Comparison of ENCODE assay signal across 10 mouse cellular contexts in genomic region chr9:57129641-57130040, GRCm38 (mm10). TPM values are rescaled to one million over a fixed set of nuclear protein-coding genes. Genes with fewer than 3 reads are reported as not detected.
DNase-seq lines count a peak whose midpoint lies in the region; ATAC-seq and TF ChIP-seq lines count a peak whose summit lies in the region.
"Had no signal": no experiment of that assay in that cellular context is flagged by ENCODE, and none has a peak within 500 bp of the region (broad histone marks: within the 10 kb centered on the region; RNA-seq: fewer than 3 reads in every experiment).

No protein-coding gene starts in this region.

- intact Hi-C loops in left cerebral cortex, postnatal 36 days (cut with DNase I): loop anchor here (2.0 to 5.0 kb wide), 3 partner anchors 135 to 239 kb away; partner anchors contain the start of gene Ptpn9

- H3K4me1 ChIP-seq in heart, embryonic 15.5 days (replicated peaks): peaks cover 16% of the 10 kb centered on the region
- no peaks in the 10 kb centered on the region for H3K4me1 ChIP-seq in cortical plate, adult 2 months (ENCODE audit: control insufficient read depth, insufficient read depth, low read length)
- H3K4me1 ChIP-seq in hindbrain, embryonic 16.5 days (ENCODE audit: control insufficient read depth, insufficient read depth, low read depth, low read length): peaks cover 12% of the 10 kb centered on the region
- H3K4me1 ChIP-seq in midbrain, embryonic 14.5 days (ENCODE audit: control insufficient read depth, insufficient read depth, low read length): peaks cover 12% of the 10 kb centered on the region

- H3K9me3 ChIP-seq in heart, embryonic 15.5 days (replicated peaks): no peaks in the 10 kb centered on the region
- no peaks in the 10 kb centered on the region for H3K9me3 ChIP-seq in hindbrain, embryonic 16.5 days (ENCODE audit: control insufficient read depth, low read length)
- H3K9me3 ChIP-seq in midbrain, embryonic 14.5 days (ENCODE audit: control insufficient read depth, low read length): no peaks in the 10 kb centered on the region

- no peaks in the 10 kb centered on the region for H3K27me3 ChIP-seq in heart, embryonic 15.5 days
- H3K27me3 ChIP-seq in hindbrain, embryonic 16.5 days (replicated peaks; ENCODE audit: control insufficient read depth, insufficient read depth, low read length): no peaks in the 10 kb centered on the region
- H3K27me3 ChIP-seq in midbrain, embryonic 14.5 days (ENCODE audit: control insufficient read depth, insufficient read depth, low read length): no peaks in the 10 kb centered on the region

- peaks cover 37% of the 10 kb centered on the region for H3K36me3 ChIP-seq in heart, embryonic 15.5 days
- peaks cover 18% of the 10 kb centered on the region for H3K36me3 ChIP-seq in hindbrain, embryonic 16.5 days (ENCODE audit: control insufficient read depth, insufficient read depth, low read length)
- H3K36me3 ChIP-seq in midbrain, embryonic 14.5 days (ENCODE audit: control insufficient read depth, insufficient read depth, low read length): peaks cover 50% of the 10 kb centered on the region

- H3K4me2 ChIP-seq in heart, embryonic 15.5 days: peak overlapping the region; percentile 85
- H3K4me2 ChIP-seq in hindbrain, embryonic 16.5 days (ENCODE audit: low read length): peak overlapping the region; percentile 54
- peak overlapping the region; percentile 92 for H3K4me2 ChIP-seq in midbrain, embryonic 14.5 days (ENCODE audit: low read length)

- peak overlapping the region; percentile 74 for H3K4me3 ChIP-seq in heart, embryonic 15.5 days
- peak overlapping the region; percentile 73; the same call in 1 of the 2 replicates for H3K4me3 ChIP-seq in cortical plate, adult 2 months (ENCODE audit: insufficient read depth, low read length)
- no peak overlapping the region for H3K4me3 ChIP-seq in hindbrain, embryonic 16.5 days (ENCODE audit: low read length)
- peak overlapping the region; percentile 84; the same call in 1 of the 2 replicates for H3K4me3 ChIP-seq in midbrain, embryonic 14.5 days (replicated peaks; ENCODE audit: low read depth, low read length)

- no peak for ATAC-seq in heart, embryonic 15.5 days (replicated peaks; ENCODE audit: insufficient number of reproducible peaks, insufficient read depth, low FRiP score, low read depth)
- ATAC-seq in hindbrain, embryonic 16.5 days: no peak
- no peak for ATAC-seq in midbrain, embryonic 14.5 days (ENCODE audit: low FRiP score, low TSS enrichment)

- no peak for DNase-seq in heart, postnatal 4 days
- DNase-seq in midbrain, embryonic 14.5 days: no peak
- no peak for DNase-seq in left cerebral cortex, postnatal 36 days (ENCODE audit: low spot score in 2 of 2)
- DNase-seq in T-cell, adult 2 months (ENCODE audit: low spot score): no peak
- no peak for DNase-seq in right cerebral cortex, postnatal 4 days
- DNase-seq: cerebellum, postnatal 25 days; layer of hippocampus, postnatal 36 days had no signal

- TF ChIP-seq CTCF in cortical plate, adult 2 months (IDR thresholded peaks at IDR 0.05; ENCODE audit: extremely low read depth, insufficient read depth, low read length): no peak

- no peak for TF ChIP-seq POLR2A in cortical plate, adult 2 months (IDR thresholded peaks at IDR 0.05; ENCODE audit: extremely low read depth, insufficient read depth, low read length)

- H3K27ac ChIP-seq in heart, embryonic 15.5 days: no peak overlapping the region
- H3K27ac ChIP-seq in cortical plate, adult 2 months (ENCODE audit: insufficient read depth, low read length): no peak overlapping the region
- no peak overlapping the region for H3K27ac ChIP-seq in hindbrain, embryonic 16.5 days (ENCODE audit: low read depth, low read length)
- H3K27ac ChIP-seq in midbrain, embryonic 14.5 days (replicated peaks; ENCODE audit: low read depth, low read length): no peak overlapping the region

- peak overlapping the region; percentile 79; the same call in 1 of the 2 replicates for H3K9ac ChIP-seq in heart, embryonic 15.5 days
- H3K9ac ChIP-seq in hindbrain, embryonic 16.5 days (ENCODE audit: low read depth, low read length): no peak overlapping the region
- H3K9ac ChIP-seq in midbrain, embryonic 14.5 days (replicated peaks; ENCODE audit: low read length): peak overlapping the region; percentile 74; the same call in 1 of the 2 replicates

RNA-seq across cellular contexts. Expression of gene Man2c1, which starts 0.8 kb away (rescaled TPM):
- polyA plus RNA-seq in heart, embryonic 15.5 days (2015; fragmentation: Nextera tagmentation; extraction: Ambion mirVana): 45.6 and 65.5 TPM in 2 replicates
- 10 to 100 TPM; 58.8 to 68.4 TPM for total RNA-seq in heart, postnatal 4 days (2021)
- 234 and 251 TPM in 2 replicates for polyA plus RNA-seq in cortical plate, adult 2 months (2012; rRNA removed)
- polyA plus RNA-seq in hindbrain, embryonic 16.5 days (2015; fragmentation: Nextera tagmentation; extraction: Ambion mirVana): 77.2 and 88.7 TPM in 2 replicates
- polyA plus RNA-seq in midbrain, embryonic 14.5 days (2014; fragmentation: Nextera tagmentation; extraction: Ambion mirVana): 43.0 and 52.2 TPM in 2 replicates
- 100 to 1,000 TPM; 107 to 172 TPM for total RNA-seq in left cerebral cortex, postnatal 36 days (2021)

RNA-seq across cellular contexts. Expression of gene Neil1, which starts 18.5 kb away (rescaled TPM):
- 5.7 and 7.0 TPM in 2 replicates for polyA plus RNA-seq in heart, embryonic 15.5 days (2015; fragmentation: Nextera tagmentation; extraction: Ambion mirVana)
- 1 to 10 TPM; 3.5 to 5.0 TPM for total RNA-seq in heart, postnatal 4 days (2021)
- 15.3 and 16.7 TPM in 2 replicates for polyA plus RNA-seq in cortical plate, adult 2 months (2012; rRNA removed)
- polyA plus RNA-seq in hindbrain, embryonic 16.5 days (2015; fragmentation: Nextera tagmentation; extraction: Ambion mirVana): 8.2 and 8.7 TPM in 2 replicates
- polyA plus RNA-seq in midbrain, embryonic 14.5 days (2014; fragmentation: Nextera tagmentation; extraction: Ambion mirVana): 7.2 and 8.3 TPM in 2 replicates
- total RNA-seq in left cerebral cortex, postnatal 36 days (2021): 1 to 10 TPM; 8.6 TPM

RNA-seq across cellular contexts. Expression of gene Commd4, which starts 28.5 kb away (rescaled TPM):
- polyA plus RNA-seq in heart, embryonic 15.5 days (2015; fragmentation: Nextera tagmentation; extraction: Ambion mirVana): 57.7 and 73.4 TPM in 2 replicates
- 10 to 100 TPM; 31.1 to 33.0 TPM for total RNA-seq in heart, postnatal 4 days (2021)
- polyA plus RNA-seq in cortical plate, adult 2 months (2012; rRNA removed): 184 and 186 TPM in 2 replicates
- 166 and 185 TPM in 2 replicates for polyA plus RNA-seq in hindbrain, embryonic 16.5 days (2015; fragmentation: Nextera tagmentation; extraction: Ambion mirVana)
- polyA plus RNA-seq in midbrain, embryonic 14.5 days (2014; fragmentation: Nextera tagmentation; extraction: Ambion mirVana): 159 and 190 TPM in 2 replicates
- 10 to 100 TPM; 78.1 to 94.0 TPM for total RNA-seq in left cerebral cortex, postnatal 36 days (2021)

RNA-seq across cellular contexts. Expression of gene Sin3a, which starts 57.8 kb away (rescaled TPM):
- 15.7 and 24.4 TPM in 2 replicates for polyA plus RNA-seq in heart, embryonic 15.5 days (2015; fragmentation: Nextera tagmentation; extraction: Ambion mirVana)
- 10 to 100 TPM; 46.2 to 46.5 TPM for total RNA-seq in heart, postnatal 4 days (2021)
- polyA plus RNA-seq in cortical plate, adult 2 months (2012; rRNA removed): 25.1 and 27.8 TPM in 2 replicates
- 19.6 and 20.7 TPM in 2 replicates for polyA plus RNA-seq in hindbrain, embryonic 16.5 days (2015; fragmentation: Nextera tagmentation; extraction: Ambion mirVana)
- 23.4 and 40.8 TPM in 2 replicates for polyA plus RNA-seq in midbrain, embryonic 14.5 days (2014; fragmentation: Nextera tagmentation; extraction: Ambion mirVana)
- total RNA-seq in left cerebral cortex, postnatal 36 days (2021): 10 to 100 TPM; 35.9 to 39.0 TPM
